Mouse (Mus musculus) lung, postnatal 25 days (tissue): ENCODE results near the gene Uqcr11.

ENCODE experiments used
- DNase-seq: peaks from one replicate; pipeline ENCODE4 v3.0.0; 2022; ENCODE audit warnings: low spot score

Gene Uqcr11

DNA sequence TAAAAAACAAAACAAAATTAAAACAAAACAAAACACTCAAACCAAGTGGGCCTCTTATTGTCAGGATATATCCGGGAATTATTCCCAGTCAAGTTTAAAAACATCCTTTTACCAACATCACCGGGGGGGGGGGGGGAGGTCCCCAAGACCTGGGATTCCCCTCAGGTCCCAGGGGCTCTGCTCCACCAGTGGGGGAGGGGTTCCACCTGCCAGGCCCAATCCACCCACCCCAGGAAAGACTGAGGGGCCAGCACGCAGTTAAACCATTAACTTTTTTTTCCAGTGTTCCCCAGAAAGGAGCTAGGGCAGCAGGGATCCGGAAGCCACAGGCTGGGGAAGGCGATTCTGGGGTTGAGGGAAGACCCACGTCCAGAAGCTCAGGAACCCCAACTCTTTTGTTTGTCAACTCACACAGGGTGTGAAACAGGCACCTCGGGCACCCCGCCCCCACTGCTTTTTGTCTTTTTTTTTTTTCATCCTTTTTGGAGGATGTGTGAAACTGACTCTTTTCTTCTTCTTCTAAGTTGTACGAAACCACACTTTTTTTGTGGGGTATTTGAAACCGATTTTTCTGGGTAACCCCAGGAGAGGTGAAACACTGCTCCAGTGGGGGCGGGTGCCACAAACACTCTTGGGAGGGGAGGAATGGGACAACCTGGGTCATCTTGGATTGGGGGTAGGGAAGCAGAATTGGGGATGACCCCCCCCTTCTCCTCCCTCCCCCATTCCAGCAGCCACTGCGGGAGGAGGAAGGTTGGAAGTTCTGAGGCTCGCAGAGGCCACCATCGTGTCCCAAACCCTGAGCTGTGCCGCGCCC is 25.1 kb upstream of the Uqcr11 start:
- no peak for DNase-seq

- no peak for DNase-seq
These were observed 23.8 kb upstream of the Uqcr11 start for GRCm38 (mm10) chr10:80430375-80430980.

GRCm38 (mm10) chr10:80429800-80430199 is 23.2 kb upstream of the Uqcr11 start:
- no peak for DNase-seq

- no peak for DNase-seq
These were observed 18.4 kb upstream of the Uqcr11 start for GRCm38 (mm10) chr10:80425041-80425440.

GRCm38 (mm10) chr10:80423562-80423961 is 16.9 kb upstream of the Uqcr11 start:
- DNase-seq = no peak

- DNase-seq = no peak
These were observed 15.2 kb upstream of the Uqcr11 start for GRCm38 (mm10) chr10:80421651-80422472.

DNA sequence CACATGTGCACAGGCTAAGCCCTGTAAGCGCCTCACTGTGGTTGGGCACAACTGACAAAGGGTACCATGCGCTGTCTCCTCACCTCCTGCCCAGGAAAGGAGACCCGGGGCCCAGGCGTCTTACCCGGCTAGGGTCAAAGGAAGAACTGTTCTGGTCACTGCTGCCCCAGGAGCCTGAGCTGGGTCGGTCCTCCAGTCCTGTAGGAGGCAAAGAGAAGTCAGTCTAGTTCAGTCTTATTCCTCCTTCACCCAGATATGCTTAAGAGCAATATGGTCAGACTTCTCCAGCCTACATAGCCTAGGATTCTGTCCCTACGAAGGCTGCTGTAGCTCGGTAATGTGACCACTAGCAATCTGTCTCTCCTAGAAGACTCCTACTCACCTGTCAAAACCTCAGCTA is 14.6 kb upstream of the Uqcr11 start:
- no peak for DNase-seq

GRCm38 (mm10) chr10:80420729-80421128 is 14.1 kb upstream of the Uqcr11 start:
- DNase-seq = no peak

DNA sequence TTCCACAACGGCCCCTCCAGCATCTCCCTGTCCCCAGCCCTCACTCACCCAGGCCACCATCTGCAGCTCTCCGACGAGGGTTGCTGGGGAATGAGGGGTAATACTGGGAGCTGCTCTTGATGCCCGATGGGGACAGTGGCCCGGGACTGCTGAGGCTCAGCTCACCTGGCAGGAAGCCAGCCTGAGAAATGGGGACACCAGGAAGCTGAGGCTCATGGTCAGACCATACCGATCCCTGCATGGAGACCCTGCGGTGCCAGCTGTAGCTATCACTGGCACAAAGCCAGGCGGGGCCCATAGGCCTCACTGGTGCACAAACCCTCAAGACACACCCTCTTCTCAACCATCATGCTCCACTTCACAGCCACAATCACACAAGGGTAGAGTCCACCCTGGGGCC is 12.8 kb upstream of the Uqcr11 start:
- no peak for DNase-seq

DNA sequence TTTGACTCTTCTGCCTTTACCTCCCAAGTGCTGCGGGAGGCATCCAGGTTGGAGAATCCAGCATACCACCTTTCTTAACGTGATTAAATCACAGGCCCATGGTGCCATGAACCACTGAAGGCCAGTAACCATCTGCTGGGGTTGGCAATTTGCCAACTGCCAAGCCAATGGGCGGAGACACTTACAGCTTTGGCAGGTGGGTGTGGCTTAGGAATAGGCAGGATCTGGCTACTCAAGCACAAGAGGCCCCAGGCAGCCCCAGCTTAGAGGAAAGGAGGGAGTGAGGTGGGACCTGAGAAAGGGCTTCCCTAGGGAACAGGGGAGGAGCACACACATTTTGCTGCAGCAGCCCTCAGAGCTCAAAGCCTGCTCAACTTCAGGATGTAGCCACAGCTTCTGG is 11.7 kb upstream of the Uqcr11 start:
- peak; percentile 63 for DNase-seq

GRCm38 (mm10) chr10:80417841-80418240 is 11.2 kb upstream of the Uqcr11 start:
- DNase-seq = no peak

- no peak for DNase-seq
These were observed 10.7 kb upstream of the Uqcr11 start for GRCm38 (mm10) chr10:80417371-80417770.

GRCm38 (mm10) chr10:80415566-80415965 is 8.9 kb upstream of the Uqcr11 start:
- no peak for DNase-seq

DNA sequence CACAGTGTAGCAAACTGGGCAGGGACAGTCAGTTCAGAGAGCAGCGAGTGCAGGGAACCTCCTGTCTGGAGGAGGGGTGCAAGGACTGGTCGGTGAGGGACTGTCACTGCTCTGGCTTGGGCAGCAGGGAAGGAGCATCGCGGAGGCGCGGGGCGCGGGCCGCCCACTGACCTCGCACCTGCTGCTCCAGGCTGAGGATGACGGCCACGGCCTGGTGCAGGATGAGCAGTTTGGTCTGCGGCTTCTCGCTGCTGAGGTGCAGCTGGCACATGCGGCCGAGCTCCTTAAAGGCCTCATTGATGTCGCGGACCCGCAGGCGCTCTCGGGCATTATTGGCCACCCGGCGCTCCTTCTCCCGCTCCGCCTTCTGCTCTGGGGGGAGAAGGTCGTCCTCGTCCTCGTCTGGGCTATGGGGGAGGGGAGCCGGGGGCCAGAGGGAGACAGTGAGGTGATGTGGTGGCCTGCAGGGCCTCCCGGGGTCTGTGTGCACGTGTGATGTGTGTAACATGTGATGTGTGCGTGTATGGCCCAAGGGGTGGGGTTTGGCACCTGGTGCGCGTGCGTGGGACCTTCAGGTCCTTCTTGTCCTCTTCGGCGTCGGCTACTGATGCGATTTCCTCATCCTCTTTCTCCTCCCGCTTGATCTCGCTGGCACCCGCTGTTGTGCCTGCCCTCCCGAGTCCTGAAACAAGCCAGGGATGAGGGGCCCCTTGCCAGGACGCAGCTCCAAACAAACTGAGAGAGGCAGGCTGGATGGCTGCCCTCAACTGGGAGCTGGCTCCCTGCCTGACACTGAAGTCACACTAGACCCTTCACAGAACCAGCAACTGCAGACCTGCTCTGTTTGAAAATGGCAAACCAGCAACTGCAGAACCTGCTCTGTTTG is 6.3 kb upstream of the Uqcr11 start:
- peak; percentile 62 for DNase-seq

DNA sequence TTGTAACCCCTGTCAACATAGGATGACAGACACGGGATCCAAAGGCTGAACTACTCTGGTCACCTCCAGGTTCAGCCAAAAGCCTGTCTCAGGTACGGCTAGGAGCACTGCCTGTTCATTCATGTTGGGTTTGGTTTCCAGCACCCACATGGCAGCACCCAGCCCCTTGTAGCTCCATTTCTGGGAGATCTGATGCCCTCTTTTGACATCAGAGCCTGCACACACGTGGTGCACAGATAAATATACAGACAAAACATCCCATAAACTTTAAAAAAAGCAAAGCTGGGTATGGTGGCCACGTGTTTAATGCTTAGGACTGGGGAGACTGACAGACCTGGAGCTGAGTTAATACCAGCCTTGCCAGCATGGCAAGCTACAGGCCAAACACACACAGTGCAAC is 1.3 kb upstream of the Uqcr11 start:
- DNase-seq = no peak

DNA sequence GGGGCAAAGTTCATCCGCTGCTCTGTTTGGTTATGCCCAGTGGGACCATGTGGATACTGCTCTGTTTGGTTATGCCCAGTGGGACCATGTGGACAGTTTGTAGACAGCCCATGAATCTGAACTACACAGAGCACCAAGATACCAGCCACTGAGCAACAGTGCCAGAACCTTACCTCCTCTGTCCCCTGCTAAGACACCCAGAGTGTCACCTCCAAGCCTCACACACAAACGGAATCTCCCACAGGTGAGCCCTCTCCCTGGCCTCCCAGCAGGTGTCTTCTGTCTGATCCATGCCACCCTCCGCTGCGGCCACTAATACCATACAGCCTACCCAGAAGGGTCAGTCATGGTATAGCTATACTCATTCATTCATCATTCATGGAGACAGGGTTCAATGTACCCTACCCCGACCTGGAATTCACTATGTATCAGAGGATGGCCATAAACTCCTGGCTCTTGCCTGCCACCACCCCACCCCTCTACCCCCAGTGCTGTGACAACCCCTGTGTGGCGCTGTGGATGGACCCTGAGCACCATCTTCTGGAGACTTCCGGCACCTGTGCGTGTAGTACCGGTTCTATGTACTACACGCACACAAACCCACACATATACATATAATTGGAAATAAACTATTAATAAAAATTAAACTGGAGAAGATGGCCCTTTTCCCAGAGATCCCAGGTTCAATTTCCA is 1.0 kb downstream of the Uqcr11 start:
- no peak for DNase-seq

- peak; percentile 54 for DNase-seq
These were observed 3.5 kb downstream of the Uqcr11 start for GRCm38 (mm10) chr10:80403044-80403692.

DNA sequence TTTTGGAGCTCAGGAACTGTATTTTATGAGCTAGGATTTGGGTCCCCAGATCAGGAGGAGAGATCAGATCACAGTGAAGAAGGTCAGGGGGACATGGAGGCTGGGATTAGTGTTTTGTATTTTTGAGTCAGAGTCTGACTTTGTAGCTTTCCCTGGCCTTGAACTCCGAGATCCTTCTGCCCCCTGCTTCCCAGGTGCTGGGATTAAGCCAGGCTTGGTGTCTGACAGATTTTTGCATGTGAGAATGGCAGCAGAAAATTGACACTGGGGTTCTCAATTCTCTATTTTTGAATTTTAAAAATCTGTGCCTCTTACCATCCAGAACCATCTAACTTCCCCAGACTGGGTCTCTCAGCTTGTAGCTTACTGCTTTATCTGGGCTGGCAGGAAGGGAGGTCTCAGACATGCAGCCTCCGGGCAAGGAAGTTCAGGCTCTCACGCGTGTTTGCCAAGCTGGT is 5.9 kb downstream of the Uqcr11 start:
- DNase-seq = no peak

DNA sequence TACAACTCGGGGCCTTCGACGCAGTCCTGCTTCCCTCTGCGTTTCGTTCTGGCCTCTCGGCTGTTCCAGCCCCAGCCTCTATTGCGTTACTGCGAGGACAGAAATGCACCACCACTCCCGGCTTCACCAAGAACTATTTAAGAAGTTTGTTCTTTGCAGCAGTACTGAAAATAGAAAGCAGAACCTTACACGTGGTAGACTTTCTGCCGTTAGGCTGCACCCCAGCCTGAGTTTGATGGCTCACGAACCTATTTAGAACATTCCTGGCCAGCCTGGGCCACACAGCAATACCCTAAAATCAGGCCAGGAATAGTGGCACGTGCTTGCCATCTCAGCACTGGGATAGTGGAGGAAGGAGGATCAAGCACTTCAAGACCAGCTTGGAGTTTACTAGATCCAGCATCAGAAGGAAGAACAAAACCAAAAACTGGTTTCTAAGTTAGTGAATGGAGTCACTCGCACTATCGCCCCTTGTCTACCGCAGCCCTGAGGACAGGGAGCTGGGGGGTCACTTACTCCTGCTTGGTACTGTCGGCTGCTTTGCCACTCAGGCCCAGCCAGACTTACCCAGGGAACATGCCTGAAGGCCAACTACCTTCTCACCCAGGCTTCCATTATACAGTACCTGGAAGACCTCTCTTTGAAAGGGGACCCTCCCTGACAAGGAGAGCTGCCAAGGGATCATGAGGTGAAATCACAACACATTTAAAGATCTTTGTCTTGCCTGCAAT is 6.5 kb downstream of the Uqcr11 start:
- DNase-seq = no peak
